Mouse (Mus musculus) cerebellum, postnatal 14 days (tissue): ENCODE results near the gene Nlrp1b.

Source experiments
- DNase-seq, 2 experiments: peaks; one replicate each; pipeline ENCODE4 v3.0.0; 2021; ENCODE audit warnings: mixed read lengths in 2 of 2

Gene Nlrp1b

DNA sequence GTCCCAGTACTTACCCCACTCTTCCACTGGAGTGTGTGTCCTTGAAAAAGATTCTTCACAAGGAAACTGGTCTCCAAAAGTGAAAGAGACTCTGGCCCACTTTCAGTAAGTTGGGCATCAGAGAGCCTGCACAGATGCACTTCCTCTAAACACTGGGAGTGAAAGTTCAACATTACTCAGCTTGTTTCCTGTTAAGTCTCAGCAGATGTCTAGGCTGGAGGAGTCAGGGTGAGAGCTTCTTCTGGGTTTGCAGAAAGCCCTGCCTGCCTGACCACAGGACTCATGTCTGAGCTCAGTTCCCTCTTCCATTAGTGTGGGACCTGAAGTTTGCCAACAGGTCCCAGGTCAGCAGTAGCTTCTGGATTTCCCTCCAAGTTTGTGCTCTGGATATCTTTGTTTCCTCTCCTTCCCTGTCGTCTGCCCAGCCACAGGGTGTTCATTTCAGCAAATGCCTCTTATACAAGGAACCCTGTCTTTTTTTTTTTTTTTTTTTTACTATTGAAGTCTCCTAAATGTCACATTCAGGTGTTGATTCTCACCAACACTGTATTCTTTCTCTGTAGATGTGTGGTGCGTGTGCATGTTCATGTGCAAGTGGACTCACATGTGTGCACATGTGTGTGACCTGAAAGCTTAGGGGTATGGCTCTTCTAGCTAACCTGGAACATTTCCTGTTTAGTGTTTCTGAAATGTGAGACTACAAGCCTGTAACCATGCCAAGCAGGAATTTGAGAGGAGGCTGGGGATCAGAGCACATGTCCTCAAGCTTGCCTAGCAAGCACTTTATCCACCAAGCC is at the start of gene Nlrp1b:
TSS of gene Nlrp1b (minus strand) at position 50 of the 797 bp plus-strand sequence.
- no peak for DNase-seq

DNA sequence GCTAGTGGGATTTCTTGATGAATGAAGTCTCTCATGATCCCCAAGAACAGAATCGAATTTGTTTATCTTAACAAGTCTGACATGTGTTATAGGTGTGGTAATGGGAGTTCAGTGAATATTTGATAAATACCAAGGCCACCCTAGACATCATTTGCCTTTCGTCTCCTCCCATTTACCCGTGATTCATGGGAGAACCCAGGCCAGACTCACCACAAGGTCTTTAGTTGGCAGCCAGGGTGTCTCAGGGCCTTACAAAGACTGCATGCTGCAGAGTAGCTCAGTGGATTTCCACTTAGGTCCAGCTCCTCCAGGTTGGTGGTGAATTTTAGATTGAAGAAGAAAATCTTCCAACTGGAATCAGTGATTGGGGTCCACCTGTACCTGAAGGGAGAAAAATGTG is 30.5 kb upstream of the Nlrp1b start:
- DNase-seq: no peak

DNA sequence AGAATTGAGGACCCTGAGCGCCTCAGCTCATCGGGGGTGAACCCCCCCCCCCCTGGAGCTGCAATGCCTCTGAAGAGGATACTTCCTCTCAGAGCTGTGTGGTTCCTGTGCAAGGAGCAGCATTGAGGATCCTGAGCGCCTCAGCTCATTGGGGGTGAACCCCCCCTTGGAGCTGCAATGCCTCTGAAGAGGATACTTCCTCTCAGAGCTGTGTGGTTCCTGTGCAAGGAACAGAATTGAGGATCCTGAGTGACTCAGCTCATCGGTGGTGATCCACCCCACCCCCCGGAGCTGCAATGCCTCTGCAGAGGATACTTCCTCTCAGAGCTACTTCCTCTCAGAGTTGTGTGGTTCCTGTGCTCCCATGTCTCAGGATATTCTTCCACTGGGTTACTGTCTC is 20.8 kb upstream of the Nlrp1b start:
- no peak for DNase-seq

DNA sequence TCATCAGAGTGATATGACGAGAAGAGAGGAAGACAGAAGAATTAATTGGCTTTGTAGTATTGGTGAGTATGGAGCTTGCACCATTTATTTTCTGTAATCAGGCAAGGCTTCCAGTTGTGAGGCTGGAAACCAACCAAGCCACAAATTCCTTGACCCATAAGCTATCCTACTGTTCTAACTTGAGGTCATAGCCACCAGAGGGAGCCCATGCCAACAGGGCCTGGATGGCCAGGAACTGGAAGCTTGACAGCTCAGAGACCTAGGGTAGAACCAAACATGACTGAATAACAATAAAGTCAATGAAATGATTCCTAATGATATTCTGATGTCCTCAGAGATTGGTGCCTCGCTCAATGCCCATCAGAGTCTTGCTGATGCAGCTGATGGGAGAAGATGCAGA is 5.9 kb downstream of the Nlrp1b start:
- peak; percentile 4 to 7 for DNase-seq

DNA sequence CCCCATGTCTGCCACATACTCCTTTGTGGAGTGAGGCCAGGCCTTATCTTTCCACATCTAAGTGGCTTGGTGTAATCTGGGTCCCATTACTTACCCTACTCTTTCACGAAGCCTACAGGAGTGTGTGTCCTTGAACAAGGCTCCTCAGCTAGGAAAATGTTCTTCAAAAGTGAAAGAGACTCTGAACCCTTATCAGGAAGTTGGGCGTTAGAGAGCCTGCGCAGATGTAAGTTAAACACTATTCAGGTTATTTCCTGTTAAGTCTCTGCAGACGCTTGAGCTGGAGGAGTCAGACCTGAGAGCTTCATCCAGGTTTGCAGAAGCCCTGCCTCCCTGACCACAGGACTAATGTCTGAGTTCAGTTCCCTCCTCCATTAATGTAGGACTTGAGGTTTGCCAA is 27.8 kb downstream of the Nlrp1b start:
- no peak for DNase-seq

DNA sequence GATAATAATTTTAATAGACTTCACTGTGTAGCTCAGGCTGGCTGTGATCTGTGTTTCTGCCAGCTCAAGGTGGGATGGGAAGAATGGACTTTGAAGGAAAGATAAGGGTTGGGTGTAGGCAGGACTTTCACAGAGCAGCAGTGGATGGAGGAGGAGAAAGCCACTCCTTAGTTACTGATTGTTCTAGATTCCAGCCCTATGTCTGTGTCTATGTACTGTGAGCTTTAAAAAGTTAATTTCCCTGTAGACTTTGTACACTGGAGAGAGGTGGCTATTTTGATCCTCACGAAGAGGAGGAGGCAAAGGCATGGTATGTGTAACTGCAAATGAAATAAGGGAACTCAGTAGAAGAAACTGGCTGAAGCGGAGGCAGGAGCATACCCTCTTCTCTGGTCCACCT is 31.2 kb downstream of the Nlrp1b start:
- DNase-seq: no peak

DNA sequence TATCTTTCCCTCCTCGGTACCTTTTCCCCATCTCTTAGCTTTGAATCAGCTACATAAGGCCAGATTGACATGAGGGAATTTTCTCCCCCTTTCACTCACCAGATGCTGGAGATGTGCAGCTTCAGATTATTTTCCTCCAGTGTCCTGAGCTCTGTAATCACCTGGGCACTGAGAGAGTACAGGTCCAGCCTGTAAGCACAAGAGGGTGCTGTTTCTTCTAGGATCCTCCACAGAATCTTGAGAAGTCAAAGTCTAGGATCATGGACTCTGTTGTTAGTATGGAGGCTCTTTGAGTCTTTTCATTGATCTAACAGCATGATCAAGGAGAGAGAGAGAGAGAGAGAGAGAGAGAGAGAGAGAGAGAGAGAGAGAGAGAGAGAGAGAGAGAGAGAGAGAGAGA is 60.9 kb downstream of the Nlrp1b start:
- DNase-seq: peak; percentile 4

DNA sequence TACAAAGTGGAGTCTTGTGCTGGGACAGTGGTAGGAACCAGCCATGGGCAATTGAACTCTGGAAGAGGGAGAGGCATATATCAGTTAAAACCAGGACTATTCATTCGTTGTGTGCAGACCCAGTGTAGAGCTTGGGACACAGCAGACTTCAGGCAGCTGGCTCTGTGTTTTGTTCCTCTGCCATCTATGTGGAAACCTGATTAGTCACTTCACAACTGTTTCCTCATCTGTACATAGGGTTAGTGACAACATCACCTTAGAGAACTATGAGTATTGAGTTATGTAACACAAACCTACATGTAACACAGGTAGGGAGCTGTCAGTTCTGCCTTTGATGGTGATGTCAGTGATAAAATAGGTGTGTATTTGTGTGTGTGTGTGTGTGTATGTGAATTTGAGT is 66.4 kb downstream of the Nlrp1b start:
- no peak for DNase-seq

DNA sequence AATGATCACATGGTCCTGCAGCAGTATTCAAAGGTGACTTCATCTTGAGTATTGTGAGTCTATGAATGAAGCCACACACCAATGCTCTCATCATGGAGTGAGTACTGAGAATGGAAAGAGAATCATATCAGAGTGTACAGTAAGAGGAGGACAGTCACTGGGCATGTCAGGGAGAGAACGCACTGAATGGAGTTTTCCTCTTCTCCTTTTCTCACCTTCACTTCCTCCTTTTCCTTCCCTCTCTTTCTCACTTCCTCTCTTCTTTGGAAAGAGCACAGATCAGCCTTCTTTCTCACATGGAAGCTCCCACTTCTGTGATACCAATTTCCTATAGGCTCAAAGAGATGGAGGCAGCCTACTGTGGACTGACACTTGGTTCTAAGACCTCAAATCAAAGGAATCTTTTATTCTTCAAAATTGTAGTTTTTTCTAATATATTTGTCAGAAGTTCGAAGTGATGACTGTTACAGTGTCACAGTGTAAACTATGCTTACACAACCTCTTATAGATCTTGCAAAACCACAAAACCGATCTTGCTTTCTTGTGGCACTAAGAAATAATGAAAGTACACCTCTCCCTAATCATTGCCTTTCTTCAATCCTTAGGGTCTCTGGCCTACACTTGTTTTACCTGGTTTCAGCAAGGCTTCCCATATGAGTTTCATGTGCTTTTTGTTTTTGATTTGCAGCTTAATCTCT is 70.9 kb downstream of the Nlrp1b start:
- DNase-seq: no peak

DNA sequence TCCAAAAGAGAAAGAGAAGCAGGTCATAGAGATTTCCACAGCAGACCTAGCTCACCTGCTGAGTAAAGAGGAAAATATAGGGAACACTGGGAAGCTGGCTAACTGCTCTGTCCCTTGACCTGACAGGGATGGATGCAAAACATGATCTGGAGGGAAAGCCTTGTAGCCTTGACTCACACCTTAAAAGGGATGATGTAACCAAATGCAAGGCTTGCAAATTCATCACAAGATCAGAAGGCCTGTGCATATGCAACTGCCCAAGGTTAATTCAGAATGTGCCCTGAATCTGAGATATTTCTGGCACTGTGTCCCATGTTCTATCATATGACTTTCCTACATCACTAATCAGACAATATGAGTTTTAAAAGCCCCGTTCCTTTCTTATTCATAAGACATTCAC is 75.3 kb downstream of the Nlrp1b start:
- DNase-seq: no peak

DNA sequence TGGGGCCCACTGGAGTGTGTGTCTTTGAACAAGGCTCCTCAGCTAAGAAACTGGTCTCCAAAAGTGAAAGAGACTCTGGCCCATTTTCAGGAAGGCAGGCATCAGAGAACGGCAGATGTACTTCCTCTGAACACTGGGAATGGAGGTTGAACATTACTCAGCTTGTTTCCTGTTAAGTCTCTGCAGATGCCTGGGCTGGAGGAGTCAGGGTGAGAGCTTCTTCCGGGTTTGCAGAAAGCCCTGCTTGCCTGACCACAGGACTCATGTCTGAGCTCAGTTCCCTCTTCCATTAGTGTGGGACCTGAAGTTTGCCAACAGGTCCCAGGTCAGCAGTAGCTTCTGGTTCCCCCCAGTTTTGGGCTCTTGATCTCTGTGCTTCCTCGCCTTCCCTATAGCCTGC is 85.9 kb downstream of the Nlrp1b start, which contains the start of gene Nlrp1a:
TSS of gene Nlrp1a (minus strand) at position 44 of the 400 bp plus-strand sequence.
- DNase-seq: no peak

DNA sequence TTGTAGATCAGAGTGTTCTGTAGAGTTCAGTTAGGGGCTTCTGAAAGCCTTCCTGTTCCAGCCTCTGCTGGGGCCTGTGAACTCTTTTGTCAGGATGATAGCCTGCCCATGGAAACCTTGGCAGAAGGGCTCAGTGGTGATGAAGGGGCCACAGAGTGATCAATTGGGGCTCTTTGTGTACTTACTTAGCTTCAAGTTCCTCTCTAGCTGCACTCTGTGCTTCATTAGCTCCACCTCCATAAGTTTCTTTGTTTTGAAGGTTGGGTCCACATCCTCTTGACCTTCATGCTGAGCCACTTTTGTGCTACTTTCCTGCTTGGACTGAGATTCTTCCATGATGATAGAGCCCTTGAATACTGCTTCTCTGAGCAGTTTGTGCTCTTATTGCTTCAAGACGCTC is 88.5 kb downstream of the Nlrp1b start:
- DNase-seq: no peak

DNA sequence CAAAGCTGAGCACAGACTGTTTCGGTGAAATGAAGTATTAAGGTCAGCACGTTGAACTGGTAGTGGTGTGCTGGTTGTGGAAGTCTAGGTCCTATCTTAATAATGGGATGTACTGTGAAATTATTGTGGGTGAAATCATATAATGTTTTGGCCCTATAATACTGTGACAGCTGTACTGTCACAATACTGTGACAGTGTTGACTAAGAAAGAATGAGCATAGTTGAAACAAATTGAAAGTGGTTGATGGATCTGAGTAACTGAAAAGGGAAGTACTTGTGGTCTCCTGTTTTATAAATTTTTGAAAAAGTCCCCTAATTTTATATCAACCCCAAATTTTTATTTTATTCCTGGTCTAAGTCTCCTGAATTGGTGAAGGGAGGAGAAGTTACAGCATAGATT is 123.4 kb downstream of the Nlrp1b start:
- no peak for DNase-seq

DNA sequence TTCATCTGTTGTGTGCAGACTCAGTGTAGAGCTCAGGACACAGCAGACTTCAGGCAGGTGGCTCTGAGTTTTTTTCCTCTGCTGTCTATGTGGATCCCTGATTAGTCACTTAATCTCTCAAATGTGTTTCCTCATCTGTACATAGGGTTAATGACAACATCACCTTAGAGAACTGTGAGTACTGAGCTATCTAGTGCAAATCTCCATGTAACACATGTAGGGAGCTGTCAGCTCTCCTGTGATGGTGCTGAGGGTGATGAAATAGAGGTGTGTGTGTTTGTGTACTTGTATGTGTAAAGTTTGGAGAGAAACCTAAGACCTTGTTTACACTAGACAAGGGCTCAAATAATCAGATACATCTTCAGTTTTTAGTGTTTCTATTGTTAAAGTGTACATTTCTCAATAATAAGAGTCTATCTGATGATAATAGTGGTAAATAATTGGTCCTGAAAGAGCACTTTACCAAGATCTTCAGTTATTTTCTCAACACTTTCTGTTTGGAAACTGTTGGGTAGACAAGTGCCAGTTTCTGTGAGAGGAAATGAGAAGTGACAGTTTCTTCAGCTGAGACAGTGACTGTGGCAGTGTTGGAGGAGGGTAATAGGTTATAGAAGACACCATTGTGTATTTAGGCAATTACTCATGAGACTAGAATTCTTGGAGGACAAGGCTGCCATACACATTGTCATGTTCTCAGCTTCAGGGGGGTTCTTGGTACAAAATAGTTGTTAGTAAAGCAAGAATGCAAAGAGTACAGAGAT is 124.1 kb downstream of the Nlrp1b start:
- no peak for DNase-seq

DNA sequence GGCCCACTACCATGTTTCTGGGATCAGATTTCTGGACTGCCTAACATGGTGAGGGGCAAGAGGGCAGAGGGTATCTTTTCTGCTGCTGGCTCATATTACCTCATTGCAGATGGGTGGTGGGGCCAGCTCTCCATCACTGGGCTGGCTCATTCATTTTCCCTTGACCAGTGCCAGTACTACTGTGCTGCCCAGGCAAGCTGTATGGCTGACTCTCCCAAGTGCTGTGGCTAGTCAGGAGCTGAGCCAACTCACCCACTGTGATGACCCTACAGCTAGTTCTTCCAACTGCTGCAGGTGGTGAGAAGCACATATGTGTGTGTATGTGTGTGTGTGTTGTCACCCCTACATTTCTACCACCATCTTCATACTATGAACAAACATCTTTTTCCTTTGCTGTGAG is 126.6 kb downstream of the Nlrp1b start:
- DNase-seq: peak; percentile 13 to 30
